Mouse (Mus musculus): ENCODE data around the gene Inafm1.

DNA sequence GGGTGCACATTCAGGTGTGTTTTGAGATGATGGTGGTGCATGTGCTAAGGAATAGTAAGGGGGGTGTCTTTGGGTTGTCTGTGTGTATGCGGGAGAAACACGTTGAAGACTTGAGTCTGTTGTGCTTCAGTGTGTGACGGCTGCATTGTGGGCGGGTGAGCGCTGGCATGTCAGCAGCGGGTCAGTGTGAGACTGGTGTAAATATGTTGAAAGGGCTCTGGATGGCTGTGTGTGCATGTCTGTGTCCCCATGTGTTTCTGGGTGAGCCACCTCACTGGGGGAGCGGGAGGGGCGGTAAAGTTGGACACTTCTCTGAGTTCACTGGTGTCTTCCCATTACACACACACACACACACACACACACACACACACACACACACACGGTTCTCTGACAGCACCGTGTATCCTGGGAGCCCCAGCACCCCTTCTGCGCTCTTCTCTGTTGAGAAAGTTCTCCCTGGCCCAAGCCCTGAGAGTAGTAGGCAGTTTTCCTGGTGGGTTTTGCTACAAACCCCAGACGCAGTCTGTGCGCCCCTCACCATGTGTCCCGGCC lies 38.1 kb upstream of the Inafm1 start:
- TF ChIP-seq CTCF (IDR thresholded peaks at IDR 0.05; ENCODE audit: extremely low read depth, insufficient read depth, insufficient read length, insufficient replicate concordance) (no peak), POLR2A (IDR thresholded peaks at IDR 0.05; ENCODE audit: low read depth, low read length) (no peak)
